Mouse (Mus musculus): ENCODE results near the gene Mgll. TPM values are rescaled to one million over a fixed set of nuclear protein-coding genes. Genes with fewer than 3 reads are reported as not detected.

The Mgll gene
- polyA plus RNA-seq, 1 experiment from 2014 or later: 52.6 TPM

GRCm38 (mm10) chr6:88742286-88743011, 18.2 kb downstream of the Mgll start:
- no peak for DNase-seq (ENCODE audit: low spot score)

- no peak for DNase-seq (ENCODE audit: low spot score)
These were observed 19.5 kb downstream of the Mgll start for GRCm38 (mm10) chr6:88743601-88744291.

GRCm38 (mm10) chr6:88745027-88745426, 20.8 kb downstream of the Mgll start:
- DNase-seq (ENCODE audit: low spot score): no peak

- DNase-seq (ENCODE audit: low spot score): no peak
These were observed 22.1 kb downstream of the Mgll start for GRCm38 (mm10) chr6:88746271-88746670.

GRCm38 (mm10) chr6:88747296-88748040, 23.3 kb downstream of the Mgll start:
- no peak for DNase-seq (ENCODE audit: low spot score)

GRCm38 (mm10) chr6:88750884-88751283, 26.7 kb downstream of the Mgll start:
- DNase-seq (ENCODE audit: low spot score): no peak

- DNase-seq (ENCODE audit: low spot score): no peak
These were observed 28.6 kb downstream of the Mgll start for GRCm38 (mm10) chr6:88752711-88753219.

GRCm38 (mm10) chr6:88753578-88753977, 29.4 kb downstream of the Mgll start:
- DNase-seq (ENCODE audit: low spot score): no peak

GRCm38 (mm10) chr6:88756992-88757391, 32.8 kb downstream of the Mgll start:
- no peak for DNase-seq (ENCODE audit: low spot score)

GRCm38 (mm10) chr6:88758074-88758473, 33.9 kb downstream of the Mgll start:
- no peak for DNase-seq (ENCODE audit: low spot score)

GRCm38 (mm10) chr6:88758568-88759522, 34.6 kb downstream of the Mgll start:
- no peak for DNase-seq (ENCODE audit: low spot score)

GRCm38 (mm10) chr6:88759793-88760453, 35.7 kb downstream of the Mgll start:
- DNase-seq (ENCODE audit: low spot score): no peak

- DNase-seq (ENCODE audit: low spot score): no peak
These were observed 36.9 kb downstream of the Mgll start for GRCm38 (mm10) chr6:88760935-88761635.

- DNase-seq (ENCODE audit: low spot score): no peak
These were observed 37.6 kb downstream of the Mgll start for GRCm38 (mm10) chr6:88761684-88762439.

GRCm38 (mm10) chr6:88762440-88763196, 38.4 kb downstream of the Mgll start:
- DNase-seq (ENCODE audit: low spot score): no peak

- no peak for DNase-seq (ENCODE audit: low spot score)
These were observed 39.4 kb downstream of the Mgll start for GRCm38 (mm10) chr6:88763518-88764077.

GRCm38 (mm10) chr6:88764281-88764680, 40.1 kb downstream of the Mgll start:
- DNase-seq (ENCODE audit: low spot score): no peak

- DNase-seq (ENCODE audit: low spot score): no peak
These were observed 43.5 kb downstream of the Mgll start for GRCm38 (mm10) chr6:88767740-88768139.
